Mouse (Mus musculus) small intestine, adult 2 months (tissue): ENCODE data around the gene Mat2a. TPM values are rescaled to one million over a fixed set of nuclear protein-coding genes. Genes with fewer than 3 reads are reported as not detected.

Experiments used
- H3K27ac ChIP-seq: fragments of 200-500 bp; 2 replicates; pipeline ENCODE4 v1.5.1; 2012; ENCODE audit warnings: low read depth, low read length, control low read depth, inconsistent platforms; ENCODE audit not compliant: insufficient read depth
- H3K27me3 ChIP-seq: fragments of 200-500 bp; 2 replicates; pipeline ENCODE4 v1.6.1; 2012; ENCODE audit warnings: mild to moderate bottlenecking, moderate library complexity, low read length, inconsistent platforms; ENCODE audit not compliant: control insufficient read depth, insufficient read depth
- H3K36me3 ChIP-seq: fragments of 200-500 bp; 2 replicates; pipeline ENCODE4 v1.6.1; 2012; ENCODE audit warnings: mild to moderate bottlenecking, low read length, control low read depth, inconsistent platforms; ENCODE audit not compliant: control insufficient read depth, insufficient read depth
- H3K4me1 ChIP-seq: fragments of 200-500 bp; 2 replicates; pipeline ENCODE4 v1.6.1; 2012; ENCODE audit warnings: low read length, inconsistent platforms, mixed read lengths; ENCODE audit not compliant: control insufficient read depth, insufficient read depth, insufficient read length
- H3K4me3 ChIP-seq: fragments of 200-500 bp; 2 replicates; pipeline ENCODE4 v1.5.1; 2012; ENCODE audit warnings: low read depth, mild to moderate bottlenecking, control low read depth, inconsistent platforms, low read length, moderate library complexity
- CTCF ChIP-seq: fragments of 200-500 bp; IDR thresholded peaks from 2 replicates; pipeline ENCODE4 v1.5.1; 2012; ENCODE audit warnings: low read depth, mild to moderate bottlenecking, control low read depth, inconsistent platforms, low read length, moderate library complexity, mixed read lengths; ENCODE audit not compliant: insufficient replicate concordance, insufficient read length; ENCODE audit errors: extremely low read depth
- POLR2A ChIP-seq: fragments of 200-500 bp; IDR thresholded peaks from 2 replicates; pipeline ENCODE4 v1.6.1; 2012; ENCODE audit warnings: low read depth, mild to moderate bottlenecking, control low read depth, inconsistent platforms, low read length, moderate library complexity
- WGBS: fragments of 180-500 bp; shearing (Covaris S2); methylation state at CpG from one replicate; pipeline ENCODE4 v1.1.7; 2018; 5-methylcytosine and 5-hydroxymethylcytosine counted together
- polyA plus RNA-seq: library from polyadenylated mRNA; depleted of rRNA; stranded (reverse); fragments of >200 nt; gene quantifications from 2 replicates; pipeline ENCODE4 v1.2.3, GENCODE M21; 2012; rRNA removed

Gene Mat2a
- 19.5 and 20.1 TPM in 2 replicates for polyA plus RNA-seq

DNA sequence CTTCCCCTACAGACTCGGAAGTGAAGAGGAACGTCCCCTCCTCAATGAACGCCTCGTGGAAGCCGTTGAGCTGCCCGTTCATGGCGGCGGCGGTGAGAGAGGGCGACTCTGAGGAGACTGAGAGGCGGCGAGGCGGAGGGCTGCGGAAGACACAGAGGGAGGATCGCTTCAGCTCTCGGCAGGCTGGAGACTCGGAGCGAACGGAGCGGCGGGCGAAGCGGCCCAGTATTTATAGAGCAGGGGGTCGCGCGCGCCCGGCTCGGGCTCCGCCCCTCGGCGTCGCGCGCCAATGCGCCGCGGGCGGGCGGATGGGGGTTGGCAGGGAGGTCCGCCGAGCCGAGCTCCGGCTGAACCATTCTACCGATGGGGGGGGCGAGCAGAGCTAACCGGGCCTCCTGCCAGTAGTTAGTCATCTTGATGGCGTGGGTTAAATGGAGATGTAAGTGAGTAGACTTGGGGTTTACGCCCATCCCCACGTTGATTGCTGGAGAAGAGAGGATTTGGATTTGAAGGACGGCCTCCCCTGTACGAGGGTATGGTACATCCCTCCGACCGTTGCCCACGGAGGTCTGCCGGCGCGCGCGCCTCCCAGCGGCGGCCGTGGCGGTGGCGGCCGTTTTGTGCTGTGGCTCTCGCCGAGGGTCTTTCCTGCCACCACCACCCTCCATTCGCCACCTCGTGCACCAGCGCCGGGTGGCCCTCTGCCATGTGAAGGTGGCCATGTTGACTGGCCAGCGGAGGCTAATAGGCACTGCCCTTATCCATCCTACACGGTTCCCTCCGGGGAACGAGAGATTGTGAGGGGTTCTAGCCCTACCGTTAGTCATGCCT is at the start of gene Mat2a:
Gene Mat2a (minus strand): TSS at position 204 of the 831 bp plus-strand sequence.
- peak; percentile 94 for TF ChIP-seq POLR2A
- peak; percentile 65; the same call in 1 of the 2 replicates for TF ChIP-seq CTCF
- Histone ChIP-seq H3K27ac (peak within 1 kb of the TSS; percentile 98), H3K4me1 (peaks cover 4% of the 10 kb centered on the region; the same call in 1 of the 2 replicates), H3K4me3 (peak within 1 kb of the TSS; percentile 93), H3K27me3 (no peaks in the 10 kb centered on the region), H3K36me3 (peaks cover 23% of the 10 kb centered on the region)
- WGBS: under 1% methylated on average over 76 of the region's 77 CpGs

GRCm38 (mm10) chr6:72488850-72489249 is 49.5 kb upstream of the Mat2a start:
- Histone ChIP-seq H3K36me3 (no peaks in the 10 kb centered on the region), H3K4me1 (peaks cover 25% of the 10 kb centered on the region), H3K4me3 (no peak overlapping the region), H3K27ac (no peak overlapping the region), H3K27me3 (no peaks in the 10 kb centered on the region)
- 83% methylated on average over 3 of the region's 3 CpGs for WGBS
- TF ChIP-seq POLR2A: no peak
- no peak for TF ChIP-seq CTCF

DNA sequence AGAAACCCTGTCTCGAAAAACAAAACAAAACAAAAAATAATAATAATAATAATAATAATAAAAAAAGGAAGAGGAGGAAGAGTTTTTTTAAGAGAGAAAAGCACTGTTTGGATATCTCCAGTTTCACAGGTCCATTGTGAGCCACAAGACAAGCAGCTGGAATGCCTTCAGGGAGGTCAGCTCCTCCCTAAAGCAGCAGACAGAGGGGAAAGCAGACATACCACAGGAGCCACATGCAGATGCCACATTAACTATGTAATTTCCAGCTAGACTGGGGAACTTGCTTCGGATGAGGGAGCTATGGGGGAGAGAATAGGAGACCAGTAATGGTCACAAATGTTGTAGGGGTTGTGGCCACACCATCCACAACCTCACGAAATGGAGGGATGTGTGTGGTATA is 47.9 kb upstream of the Mat2a start:
- no peaks in the 10 kb centered on the region for H3K36me3 ChIP-seq
- no peak overlapping the region for H3K27ac ChIP-seq
- peaks cover 15% of the 10 kb centered on the region for H3K4me1 ChIP-seq
- H3K4me3 ChIP-seq: no peak overlapping the region
- TF ChIP-seq POLR2A (no peak), CTCF (no peak)
- no peaks in the 10 kb centered on the region for H3K27me3 ChIP-seq
- 70% methylated on average over 3 of the region's 3 CpGs for WGBS

GRCm38 (mm10) chr6:72486307-72486706 is 46.9 kb upstream of the Mat2a start:
- no peaks in the 10 kb centered on the region for H3K27me3 ChIP-seq
- peak overlapping the region; percentile 7; the same call in 1 of the 2 replicates for H3K27ac ChIP-seq
- no peak overlapping the region for H3K4me3 ChIP-seq
- H3K4me1 ChIP-seq: peaks cover 12% of the 10 kb centered on the region
- 44% methylated on average over 6 of the region's 6 CpGs for WGBS
- TF ChIP-seq POLR2A: no peak
- TF ChIP-seq CTCF: no peak
- H3K36me3 ChIP-seq: no peaks in the 10 kb centered on the region

- peaks cover 20% of the 10 kb centered on the region for H3K4me1 ChIP-seq
- no peak overlapping the region for H3K4me3 ChIP-seq
- no peaks in the 10 kb centered on the region for H3K36me3 ChIP-seq
- no peaks in the 10 kb centered on the region for H3K27me3 ChIP-seq
- TF ChIP-seq POLR2A (no peak), CTCF (no peak)
- no peak overlapping the region for H3K27ac ChIP-seq
- 19% methylated on average over 4 of the region's 4 CpGs for WGBS
Observed at GRCm38 (mm10) chr6:72484887-72485286, 45.5 kb upstream of the Mat2a start.

GRCm38 (mm10) chr6:72482156-72482555 is 42.8 kb upstream of the Mat2a start:
- H3K36me3 ChIP-seq: no peaks in the 10 kb centered on the region
- TF ChIP-seq POLR2A (no peak), CTCF (no peak)
- peaks cover 20% of the 10 kb centered on the region for H3K4me1 ChIP-seq
- H3K27me3 ChIP-seq: no peaks in the 10 kb centered on the region
- H3K27ac ChIP-seq: no peak overlapping the region
- no peak overlapping the region for H3K4me3 ChIP-seq
- 77% methylated on average over 2 of the region's 2 CpGs for WGBS

GRCm38 (mm10) chr6:72480422-72480702 is 41.0 kb upstream of the Mat2a start:
- H3K27me3 ChIP-seq: no peaks in the 10 kb centered on the region
- TF ChIP-seq POLR2A: no peak
- no peak for TF ChIP-seq CTCF
- peaks cover 10% of the 10 kb centered on the region for H3K4me1 ChIP-seq
- no peaks in the 10 kb centered on the region for H3K36me3 ChIP-seq
- WGBS: 19% methylated on average over 2 of the region's 2 CpGs
- no peak overlapping the region for H3K4me3 ChIP-seq
- 0 out of 2 replicates have a peak overlapping the region, but pooled peaks have one; percentile 9 for H3K27ac ChIP-seq
